Comparison of ENCODE assay signal across 23 mouse cellular contexts in the genomic region with DNA sequence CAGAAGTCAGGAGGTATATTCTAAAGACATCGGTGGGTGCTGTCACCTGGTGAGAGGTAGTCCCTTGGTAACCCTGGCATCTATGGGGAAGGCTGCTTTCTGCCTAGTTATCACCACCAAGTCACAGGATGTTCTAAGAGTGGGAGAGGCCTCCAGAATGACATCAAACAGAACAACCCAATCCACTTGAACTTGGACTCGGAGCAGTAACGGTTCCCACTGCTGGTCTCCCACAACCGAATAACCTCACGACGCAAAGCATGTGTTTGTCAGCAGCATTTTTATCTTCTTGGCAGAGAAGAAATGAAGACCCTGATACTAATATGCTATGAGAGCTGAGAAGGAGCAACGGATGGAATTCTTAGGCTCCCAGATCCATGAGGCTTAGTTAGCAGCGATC.
DNase-seq lines count a peak whose midpoint lies in the region; ATAC-seq and TF ChIP-seq lines count a peak whose summit lies in the region.
"Had no signal": no experiment of that assay in that cellular context is flagged by ENCODE, and none has a peak within 500 bp of the region (broad histone marks: within the 10 kb centered on the region; RNA-seq: fewer than 3 reads in every experiment).

No protein-coding gene starts in this region.

- H3K9me3 ChIP-seq in heart, embryonic 15.5 days (replicated peaks), result no peaks in the 10 kb centered on the region
- no peaks in the 10 kb centered on the region for H3K9me3 ChIP-seq in lung, postnatal 0 days (ENCODE audit: low read length)
- H3K9me3 ChIP-seq: embryonic facial prominence, embryonic 10.5 days; embryonic facial prominence, embryonic 13.5 days; forebrain, embryonic 12.5 days; forebrain, embryonic 15.5 days; heart, embryonic 12.5 days; hindbrain, embryonic 12.5 days; hindbrain, embryonic 15.5 days had no signal

- DNase-seq in gastrocnemius, adult 2 months, result no peak
- no peak for DNase-seq in gastrocnemius, postnatal 4 days (ENCODE audit: low spot score in 2 of 2)
- no peak for DNase-seq in heart, adult 9 months (ENCODE audit: low spot score in 2 of 2)
- DNase-seq in lung, postnatal 0 days (ENCODE audit: low spot score), result no peak
- no peak for DNase-seq in lung, postnatal 36 days
- DNase-seq: adrenal gland, adult 2 months; adrenal gland, postnatal 14 days; embryo, embryonic 11 days; gastrocnemius, postnatal 10 days; gastrocnemius, postnatal 36 days; heart, adult 18-20 months; heart, postnatal 14 days had no signal

- ATAC-seq in heart, embryonic 15.5 days (replicated peaks; ENCODE audit: insufficient number of reproducible peaks, insufficient read depth, low FRiP score, low read depth), result no peak
- no peak for ATAC-seq in lung, postnatal 0 days
- ATAC-seq: CD4-positive, CD25-positive, alpha-beta regulatory T cell, adult 4 months; forebrain, embryonic 15.5 days; intestine, postnatal 0 days had no signal

- peaks cover 18% of the 10 kb centered on the region for H3K36me3 ChIP-seq in heart, embryonic 15.5 days
- peaks cover 13% of the 10 kb centered on the region for H3K36me3 ChIP-seq in lung, postnatal 0 days (ENCODE audit: insufficient read depth, low read length)
- H3K36me3 ChIP-seq: forebrain, embryonic 12.5 days; forebrain, embryonic 15.5 days; hindbrain, embryonic 15.5 days had no signal

- no peak for TF ChIP-seq EP300 in lung, postnatal 0 days (IDR thresholded peaks at IDR 0.05)

- H3K27ac ChIP-seq in gastrocnemius, adult 2 months, result peak overlapping the region; percentile 58; the same call in 1 of the 2 replicates
- peak overlapping the region; percentile 21; the same call in 1 of the 2 replicates for H3K27ac ChIP-seq in heart, embryonic 15.5 days
- peak overlapping the region; percentile 39; the same call in 1 of the 2 replicates for H3K27ac ChIP-seq in lung, postnatal 0 days (ENCODE audit: low read length)
- H3K27ac ChIP-seq: embryonic facial prominence, embryonic 13.5 days; forebrain, embryonic 12.5 days; forebrain, embryonic 15.5 days; hindbrain, embryonic 12.5 days; hindbrain, embryonic 15.5 days had no signal

- WGBS in heart, embryonic 15.5 days, result 55% methylated on average over 8 of the region's 8 CpGs
- WGBS in lung, postnatal 0 days, result 68% methylated on average over 8 of the region's 8 CpGs

- no peaks in the 10 kb centered on the region for H3K27me3 ChIP-seq in heart, embryonic 15.5 days
- H3K27me3 ChIP-seq in lung, postnatal 0 days (replicated peaks; ENCODE audit: insufficient read depth, low read length), result no peaks in the 10 kb centered on the region
- H3K27me3 ChIP-seq: embryonic facial prominence, embryonic 13.5 days; forebrain, embryonic 12.5 days; forebrain, embryonic 15.5 days; heart, embryonic 12.5 days; hindbrain, embryonic 12.5 days; hindbrain, embryonic 15.5 days had no signal

- intact Hi-C loops in gastrocnemius, adult 2 months (cut with DNase I), result loop anchor here (5.0 kb wide), 1 partner anchor 97 kb away; no protein-coding TSS in a partner anchor

- H3K9ac ChIP-seq in heart, embryonic 15.5 days, result no peak overlapping the region
- H3K9ac ChIP-seq in lung, postnatal 0 days (replicated peaks; ENCODE audit: low read depth), result no peak overlapping the region
- H3K9ac ChIP-seq: embryonic facial prominence, embryonic 13.5 days; forebrain, embryonic 12.5 days; forebrain, embryonic 15.5 days; heart, embryonic 12.5 days; hindbrain, embryonic 12.5 days; hindbrain, embryonic 15.5 days had no signal

- H3K4me3 ChIP-seq in gastrocnemius, adult 2 months, result no peak overlapping the region
- no peak overlapping the region for H3K4me3 ChIP-seq in heart, embryonic 15.5 days
- H3K4me3 ChIP-seq in lung, postnatal 0 days (ENCODE audit: low read depth, low read length), result no peak overlapping the region
- H3K4me3 ChIP-seq: embryonic facial prominence, embryonic 10.5 days; embryonic facial prominence, embryonic 13.5 days; erythroblast, embryonic 14.5 days; forebrain, embryonic 12.5 days; forebrain, embryonic 15.5 days; heart, embryonic 12.5 days; hindbrain, embryonic 12.5 days; hindbrain, embryonic 15.5 days had no signal

- H3K4me1 ChIP-seq in heart, embryonic 15.5 days (replicated peaks), result peaks cover 43% of the 10 kb centered on the region
- H3K4me1 ChIP-seq in lung, postnatal 0 days (ENCODE audit: insufficient read depth, low read depth, low read length), result peaks cover 24% of the 10 kb centered on the region

- TF ChIP-seq CTCF in gastrocnemius, adult 2 months (IDR thresholded peaks at IDR 0.05), result no peak
- TF ChIP-seq CTCF in lung, postnatal 0 days (IDR thresholded peaks at IDR 0.05), result no peak

- no peak overlapping the region for H3K4me2 ChIP-seq in heart, embryonic 15.5 days
- no peak overlapping the region for H3K4me2 ChIP-seq in lung, postnatal 0 days (replicated peaks; ENCODE audit: low read depth, low read length)
- H3K4me2 ChIP-seq: embryonic facial prominence, embryonic 13.5 days; forebrain, embryonic 12.5 days; forebrain, embryonic 15.5 days; heart, embryonic 12.5 days; hindbrain, embryonic 12.5 days; hindbrain, embryonic 15.5 days had no signal
